Comparison of ENCODE assay signal across 23 mouse cellular contexts in the genomic region with DNA sequence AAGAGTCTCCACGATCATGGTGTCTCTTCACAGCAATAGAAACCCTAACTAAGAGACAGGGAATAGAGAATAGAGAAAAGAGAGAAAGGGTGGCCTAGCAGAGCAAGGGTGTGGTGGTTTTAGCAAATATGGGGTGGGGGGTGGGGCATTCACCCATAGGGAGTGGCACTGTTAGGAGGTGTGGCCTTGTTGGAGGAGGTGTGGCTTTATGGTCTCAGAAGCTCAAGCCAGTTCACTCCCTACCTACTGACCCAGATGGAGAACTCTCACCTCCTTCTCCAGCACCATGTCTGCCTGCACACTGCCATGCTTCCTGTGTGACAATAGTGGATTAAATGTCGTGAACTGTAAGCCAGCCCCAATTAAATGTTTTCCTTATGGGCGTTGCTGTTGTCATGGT. TPM values are rescaled to one million over a fixed set of nuclear protein-coding genes. Genes with fewer than 3 reads are reported as not detected.
DNase-seq lines count a peak whose midpoint lies in the region; ATAC-seq and TF ChIP-seq lines count a peak whose summit lies in the region.
"Had no signal": no experiment of that assay in that cellular context is flagged by ENCODE, and none has a peak within 500 bp of the region (broad histone marks: within the 10 kb centered on the region; RNA-seq: fewer than 3 reads in every experiment).

No protein-coding gene starts in this region.

- no peak for TF ChIP-seq EP300 in stomach, postnatal 0 days (optimal IDR thresholded peaks at IDR 0.05)

- no peaks in the 10 kb centered on the region for H3K9me3 ChIP-seq in stomach, postnatal 0 days (ENCODE audit: control insufficient read depth, low read length)
- H3K9me3 ChIP-seq in hindbrain, embryonic 12.5 days (replicated peaks), result no peaks in the 10 kb centered on the region
- H3K9me3 ChIP-seq: embryonic facial prominence, embryonic 13.5 days; forebrain, embryonic 13.5 days; heart, embryonic 15.5 days had no signal

- no peaks in the 10 kb centered on the region for H3K4me1 ChIP-seq in stomach, postnatal 0 days (replicated peaks; ENCODE audit: control insufficient read depth, insufficient read depth)
- H3K4me1 ChIP-seq in hindbrain, embryonic 12.5 days, result peaks cover 6% of the 10 kb centered on the region; the same call in 1 of the 2 replicates

- H3K27me3 ChIP-seq in stomach, postnatal 0 days (ENCODE audit: control insufficient read depth, insufficient read depth, low read length), result no peaks in the 10 kb centered on the region
- H3K27me3 ChIP-seq in hindbrain, embryonic 12.5 days, result peaks cover 18% of the 10 kb centered on the region
- H3K27me3 ChIP-seq: embryonic facial prominence, embryonic 13.5 days; heart, embryonic 15.5 days had no signal

- H3K36me3 ChIP-seq in stomach, postnatal 0 days (ENCODE audit: control insufficient read depth, insufficient read depth, low read length), result no peaks in the 10 kb centered on the region
- no peaks in the 10 kb centered on the region for H3K36me3 ChIP-seq in hindbrain, embryonic 12.5 days
- H3K36me3 ChIP-seq: embryonic facial prominence, embryonic 13.5 days; heart, embryonic 15.5 days had no signal

- DNase-seq in adrenal gland, postnatal 14 days, result peak; percentile 20
- no peak for DNase-seq in adrenal gland, adult (ENCODE audit: inconsistent age in 2 of 2, low spot score in 1 of 2)
- DNase-seq in A20 (ENCODE audit: low read depth, low spot score) (peak; percentile 24), ZHBTc4 (ENCODE audit: low read depth, low spot score) (peak; percentile 72)
- no peak for DNase-seq in stomach, postnatal 0 days (ENCODE audit: low spot score)
- no peak for DNase-seq in spleen, postnatal 36 days (ENCODE audit: low spot score in 2 of 2)
- DNase-seq: adrenal gland, adult 2 months; cerebellum, adult 18-20 months; cerebellum, adult 9-11 months; cerebellum, postnatal 36 days; forebrain, postnatal 0 days; gastrocnemius, postnatal 14 days; heart, adult 2 months; heart, postnatal 14 days had no signal

- H3K9ac ChIP-seq in stomach, postnatal 0 days (ENCODE audit: low read length), result no peak overlapping the region
- H3K9ac ChIP-seq in hindbrain, embryonic 12.5 days, result no peak overlapping the region
- H3K9ac ChIP-seq: embryonic facial prominence, embryonic 13.5 days; forebrain, embryonic 13.5 days; forebrain, postnatal 0 days; heart, embryonic 15.5 days; hindbrain, embryonic 14.5 days had no signal

- peak; percentile 52; the same call in 1 of the 2 replicates for ATAC-seq in stomach, postnatal 0 days (ENCODE audit: low FRiP score, low TSS enrichment)
- ATAC-seq in hindbrain, embryonic 12.5 days (ENCODE audit: low FRiP score), result no peak
- ATAC-seq: forebrain, embryonic 13.5 days; forebrain, postnatal 0 days; intestine, embryonic 16.5 days had no signal

- WGBS in stomach, postnatal 0 days, result 50% methylated on average over 3 of the region's 3 CpGs
- WGBS in hindbrain, embryonic 12.5 days, result 70% methylated on average over 3 of the region's 3 CpGs

- no peak overlapping the region for H3K4me3 ChIP-seq in stomach, postnatal 0 days (ENCODE audit: low read depth, low read length)
- H3K4me3 ChIP-seq in hindbrain, embryonic 12.5 days, result no peak overlapping the region
- H3K4me3 ChIP-seq: embryonic facial prominence, embryonic 13.5 days; forebrain, embryonic 13.5 days; heart, adult 2 months; heart, embryonic 15.5 days had no signal

- no peak overlapping the region for H3K27ac ChIP-seq in stomach, postnatal 0 days (replicated peaks)
- no peak overlapping the region for H3K27ac ChIP-seq in hindbrain, embryonic 12.5 days
- H3K27ac ChIP-seq: embryonic facial prominence, embryonic 13.5 days; forebrain, embryonic 13.5 days; heart, adult 2 months; heart, embryonic 15.5 days; hindbrain, embryonic 14.5 days had no signal

- H3K4me2 ChIP-seq in stomach, postnatal 0 days (replicated peaks; ENCODE audit: low read depth), result no peak overlapping the region
- H3K4me2 ChIP-seq in hindbrain, embryonic 12.5 days (replicated peaks), result no peak overlapping the region
- H3K4me2 ChIP-seq: embryonic facial prominence, embryonic 13.5 days; forebrain, embryonic 13.5 days; heart, embryonic 11.5 days; heart, embryonic 15.5 days; hindbrain, embryonic 14.5 days had no signal

- TF ChIP-seq CTCF in stomach, postnatal 0 days (IDR thresholded peaks at IDR 0.05; ENCODE audit: low read depth), result no peak

RNA-seq across cellular contexts. Expression of gene Slc6a21, which starts 20.2 kb away (rescaled TPM):
- not detected in 2 replicates for total RNA-seq in adrenal gland, postnatal 14 days (2021)
- not detected in 2 replicates for polyA plus RNA-seq in stomach, postnatal 0 days (2015; fragmentation: Nextera tagmentation; extraction: Ambion mirVana)
- polyA plus RNA-seq in hindbrain, embryonic 12.5 days (2016; fragmentation: Nextera tagmentation; extraction: Ambion mirVana), result not detected in 2 replicates
- total RNA-seq: adrenal gland, adult 2 months; CH12.LX; forebrain, postnatal 0 days; gastrocnemius, postnatal 14 days; heart, adult 2 months; heart, postnatal 14 days; hematopoietic stem cell, adult 5-6 weeks had no signal
- polyA plus RNA-seq: adrenal gland, adult 2 months; embryonic facial prominence, embryonic 13.5 days; forebrain, embryonic 13.5 days; forebrain, postnatal 0 days; heart, embryonic 11.5 days; heart, embryonic 15.5 days; hindbrain, embryonic 14.5 days; intestine, embryonic 16.5 days had no signal

RNA-seq across cellular contexts. Expression of gene Trpm4, which starts 36.0 kb away (rescaled TPM):
- total RNA-seq in adrenal gland, postnatal 14 days (2021), result 13.5 and 15.1 TPM in 2 replicates
- 22.7 and 23.7 TPM in 2 replicates for polyA plus RNA-seq in stomach, postnatal 0 days (2015; fragmentation: Nextera tagmentation; extraction: Ambion mirVana)
- polyA plus RNA-seq in hindbrain, embryonic 12.5 days (2016; fragmentation: Nextera tagmentation; extraction: Ambion mirVana), result 11.5 and 14.7 TPM in 2 replicates

RNA-seq across cellular contexts. Expression of gene Hrc, which starts 37.5 kb away (rescaled TPM):
- total RNA-seq in adrenal gland, postnatal 14 days (2021), result 0.15 and 0.45 TPM in 2 replicates
- 0.80 and 0.85 TPM in 2 replicates for polyA plus RNA-seq in stomach, postnatal 0 days (2015; fragmentation: Nextera tagmentation; extraction: Ambion mirVana)
- 0.65 and 0.68 TPM in 2 replicates for polyA plus RNA-seq in hindbrain, embryonic 12.5 days (2016; fragmentation: Nextera tagmentation; extraction: Ambion mirVana)
- total RNA-seq: hematopoietic stem cell, adult 5-6 weeks had no signal
- polyA plus RNA-seq: adrenal gland, adult 2 months; forebrain, postnatal 0 days had no signal

RNA-seq across cellular contexts. Expression of gene Slc6a16, which starts 56.7 kb away (rescaled TPM):
- total RNA-seq in adrenal gland, postnatal 14 days (2021), result not detected in 2 replicates
- polyA plus RNA-seq in stomach, postnatal 0 days (2015; fragmentation: Nextera tagmentation; extraction: Ambion mirVana), result 0.07 and 0.18 TPM in 2 replicates
- 0.10 and 0.28 TPM in 2 replicates for polyA plus RNA-seq in hindbrain, embryonic 12.5 days (2016; fragmentation: Nextera tagmentation; extraction: Ambion mirVana)
- total RNA-seq: adrenal gland, adult 2 months; gastrocnemius, postnatal 14 days; heart, adult 2 months; heart, postnatal 14 days; hematopoietic stem cell, adult 5-6 weeks had no signal
- polyA plus RNA-seq: adrenal gland, adult 2 months; heart, adult 2 months; intestine, embryonic 16.5 days had no signal

RNA-seq across cellular contexts. Expression of gene Cd37, which starts 58.6 kb away (rescaled TPM):
- total RNA-seq in adrenal gland, postnatal 14 days (2021), result 7.3 and 40.7 TPM in 2 replicates
- polyA plus RNA-seq in stomach, postnatal 0 days (2015; fragmentation: Nextera tagmentation; extraction: Ambion mirVana), result 1.5 and 1.8 TPM in 2 replicates
- polyA plus RNA-seq in hindbrain, embryonic 12.5 days (2016; fragmentation: Nextera tagmentation; extraction: Ambion mirVana), result 1.3 and 1.5 TPM in 2 replicates

Comparison
In these comparisons a context has a peak if more than half of its experiments do, and no peak if none do; other contexts are left out.
1. DNase-seq: peak in adrenal gland, postnatal 14 days (single experiment), A20 (single experiment) and ZHBTc4 (single experiment); none in adrenal gland, adult (0 of 2), stomach, postnatal 0 days (single experiment) and spleen, postnatal 36 days (0 of 2).